Mouse (Mus musculus): ENCODE data around the gene Pnpla1. TPM values are rescaled to one million over a fixed set of nuclear protein-coding genes. Genes with fewer than 3 reads are reported as not detected.
A peak's percentile ranks its signal among the peaks of the same experiment; 100 is the strongest.

Pnpla1 gene
- polyA plus RNA-seq, 1 experiment from 2014 or later = 12.7 TPM

DNA sequence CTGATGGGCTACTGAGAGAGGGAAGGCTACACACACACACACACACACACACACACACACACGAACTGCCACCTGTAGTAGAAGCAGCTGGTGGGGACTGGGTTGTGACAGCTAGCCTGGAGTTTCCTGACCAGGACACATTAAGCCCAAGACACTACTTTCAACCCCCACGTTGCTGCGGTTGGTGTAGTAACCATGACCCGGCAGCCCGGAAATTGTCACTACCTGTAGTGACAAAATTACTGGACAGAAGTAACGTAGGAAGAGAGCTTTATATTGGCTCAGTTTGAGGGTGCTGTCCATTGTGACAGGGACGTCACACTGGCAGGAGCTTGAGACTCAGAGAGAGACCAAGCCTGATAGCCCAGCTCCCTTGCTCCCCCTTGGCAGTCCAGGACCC is 14.1 kb downstream of the Pnpla1 start:
- WGBS = 77% methylated on average over 7 of the region's 7 CpGs
- Histone ChIP-seq H3K9ac (ENCODE audit: low read length) (no peak overlapping the region), H3K4me1 (replicated peaks; ENCODE audit: control insufficient read depth, insufficient read depth) (no peaks in the 10 kb centered on the region), H3K4me2 (replicated peaks; ENCODE audit: low read depth) (no peak overlapping the region), H3K27me3 (ENCODE audit: control insufficient read depth, insufficient read depth, low read length) (no peaks in the 10 kb centered on the region), H3K4me3 (ENCODE audit: low read depth, low read length) (no peak overlapping the region), H3K9me3 (ENCODE audit: control insufficient read depth, low read length) (no peaks in the 10 kb centered on the region), H3K27ac (replicated peaks) (no peak overlapping the region), H3K36me3 (ENCODE audit: control insufficient read depth, insufficient read depth, low read length) (no peaks in the 10 kb centered on the region)
- DNase-seq (ENCODE audit: low spot score) (no peak), ATAC-seq (ENCODE audit: low FRiP score, low TSS enrichment) (no peak)
- TF ChIP-seq EP300 (optimal IDR thresholded peaks at IDR 0.05) (no peak), CTCF (IDR thresholded peaks at IDR 0.05; ENCODE audit: low read depth) (no peak)

DNA sequence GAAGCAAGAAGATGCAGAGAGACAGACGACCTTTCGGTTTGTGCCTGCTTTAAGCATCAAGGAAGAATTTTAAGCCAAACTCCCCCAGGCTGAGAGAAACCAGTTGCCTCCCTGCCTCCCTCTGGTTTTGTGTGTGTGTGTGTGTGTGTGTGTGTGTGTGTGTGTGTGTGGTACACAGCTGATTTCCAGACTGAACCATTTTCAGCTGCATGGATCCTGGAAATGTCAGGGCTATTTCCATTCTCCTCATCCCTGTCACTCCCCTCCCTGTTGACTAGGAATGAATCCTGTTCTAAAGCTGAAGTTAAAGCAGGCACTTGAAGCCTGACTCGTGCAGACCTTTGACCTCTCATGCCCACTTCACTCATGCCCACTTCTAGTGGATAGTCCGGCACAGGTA is 16.0 kb downstream of the Pnpla1 start:
- no peak for ATAC-seq (ENCODE audit: low FRiP score, low TSS enrichment)
- no peak overlapping the region for H3K4me2 ChIP-seq (replicated peaks; ENCODE audit: low read depth)
- no peak overlapping the region for H3K27ac ChIP-seq (replicated peaks)
- no peaks in the 10 kb centered on the region for H3K27me3 ChIP-seq (ENCODE audit: control insufficient read depth, insufficient read depth, low read length)
- no peaks in the 10 kb centered on the region for H3K9me3 ChIP-seq (ENCODE audit: control insufficient read depth, low read length)
- H3K4me1 ChIP-seq (replicated peaks; ENCODE audit: control insufficient read depth, insufficient read depth) = no peaks in the 10 kb centered on the region
- no peak for TF ChIP-seq CTCF (IDR thresholded peaks at IDR 0.05; ENCODE audit: low read depth)
- TF ChIP-seq EP300 (optimal IDR thresholded peaks at IDR 0.05) = no peak
- no peak for DNase-seq (ENCODE audit: low spot score)
- 88% methylated on average over 4 of the region's 4 CpGs for WGBS
- no peak overlapping the region for H3K4me3 ChIP-seq (ENCODE audit: low read depth, low read length)
- H3K36me3 ChIP-seq (ENCODE audit: control insufficient read depth, insufficient read depth, low read length) = no peaks in the 10 kb centered on the region
- no peak overlapping the region for H3K9ac ChIP-seq (ENCODE audit: low read length)

DNA sequence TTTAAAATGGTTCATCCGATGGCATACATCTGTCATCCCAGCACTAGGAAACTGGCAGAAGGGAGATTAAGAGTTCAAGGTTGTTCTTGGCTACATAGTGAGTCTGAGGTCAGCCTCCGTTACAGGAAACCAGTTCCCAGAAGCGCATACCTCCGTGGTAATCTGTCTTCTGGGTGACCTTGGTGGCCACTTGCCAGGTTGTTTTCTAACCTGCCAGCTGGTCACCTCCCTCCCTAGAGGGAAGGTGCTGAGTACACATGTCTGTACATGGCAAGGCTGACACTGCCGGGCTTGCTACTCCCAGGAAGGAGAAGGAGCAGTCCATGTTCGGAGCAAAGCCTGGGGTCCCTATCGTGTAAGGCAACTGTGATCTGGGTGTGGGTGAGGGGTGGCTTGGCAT is 16.6 kb downstream of the Pnpla1 start:
- DNase-seq (ENCODE audit: low spot score) (peak; percentile 79), ATAC-seq (ENCODE audit: low FRiP score, low TSS enrichment) (peak; percentile 74)
- no peaks in the 10 kb centered on the region for H3K27me3 ChIP-seq (ENCODE audit: control insufficient read depth, insufficient read depth, low read length)
- 33% methylated on average over 7 of the region's 7 CpGs for WGBS
- H3K4me2 ChIP-seq (replicated peaks; ENCODE audit: low read depth) = no peak overlapping the region
- H3K36me3 ChIP-seq (ENCODE audit: control insufficient read depth, insufficient read depth, low read length) = no peaks in the 10 kb centered on the region
- no peaks in the 10 kb centered on the region for H3K4me1 ChIP-seq (replicated peaks; ENCODE audit: control insufficient read depth, insufficient read depth)
- no peaks in the 10 kb centered on the region for H3K9me3 ChIP-seq (ENCODE audit: control insufficient read depth, low read length)
- peak overlapping the region; percentile 18; the same call in 1 of the 2 replicates for H3K27ac ChIP-seq (replicated peaks)
- TF ChIP-seq EP300 (optimal IDR thresholded peaks at IDR 0.05) = no peak
- TF ChIP-seq CTCF (IDR thresholded peaks at IDR 0.05; ENCODE audit: low read depth) = no peak
- no peak overlapping the region for H3K4me3 ChIP-seq (ENCODE audit: low read depth, low read length)
- no peak overlapping the region for H3K9ac ChIP-seq (ENCODE audit: low read length)

DNA sequence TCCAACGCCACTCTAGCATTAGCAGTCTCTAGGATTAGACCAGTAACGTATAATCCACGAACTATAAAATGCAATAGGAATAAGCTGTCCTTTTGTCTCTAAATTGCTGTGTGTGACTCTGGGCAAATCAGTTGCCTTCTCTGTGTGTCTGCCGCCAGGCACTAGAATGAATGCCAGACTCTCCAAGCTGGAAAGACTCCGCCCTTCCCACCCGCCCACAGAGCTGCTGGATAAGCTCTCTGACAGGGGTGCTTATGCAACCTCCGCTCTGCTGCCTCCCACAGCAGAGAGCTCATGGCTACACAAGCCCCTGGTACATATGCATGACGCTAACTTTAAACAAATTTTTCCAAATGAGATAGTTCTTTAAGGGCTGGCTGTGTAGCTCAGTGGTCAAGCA is 17.1 kb downstream of the Pnpla1 start:
- Histone ChIP-seq H3K9ac (ENCODE audit: low read length) (no peak overlapping the region), H3K4me1 (replicated peaks; ENCODE audit: control insufficient read depth, insufficient read depth) (0 out of 2 replicates have a peak, but pooled peaks cover 3% of the 10 kb centered on the region), H3K4me2 (replicated peaks; ENCODE audit: low read depth) (no peak overlapping the region), H3K27ac (replicated peaks) (peak overlapping the region; percentile 18; the same call in 1 of the 2 replicates), H3K9me3 (ENCODE audit: control insufficient read depth, low read length) (no peaks in the 10 kb centered on the region), H3K4me3 (ENCODE audit: low read depth, low read length) (no peak overlapping the region), H3K36me3 (ENCODE audit: control insufficient read depth, insufficient read depth, low read length) (no peaks in the 10 kb centered on the region), H3K27me3 (ENCODE audit: control insufficient read depth, insufficient read depth, low read length) (no peaks in the 10 kb centered on the region)
- peak; percentile 72 for ATAC-seq (ENCODE audit: low FRiP score, low TSS enrichment)
- 32% methylated on average over 8 of the region's 8 CpGs for whole genome bisulfite sequencing
- peak; percentile 83 for DNase-seq (ENCODE audit: low spot score)
- TF ChIP-seq CTCF (IDR thresholded peaks at IDR 0.05; ENCODE audit: low read depth) (peak; percentile 27), EP300 (optimal IDR thresholded peaks at IDR 0.05) (no peak)

DNA sequence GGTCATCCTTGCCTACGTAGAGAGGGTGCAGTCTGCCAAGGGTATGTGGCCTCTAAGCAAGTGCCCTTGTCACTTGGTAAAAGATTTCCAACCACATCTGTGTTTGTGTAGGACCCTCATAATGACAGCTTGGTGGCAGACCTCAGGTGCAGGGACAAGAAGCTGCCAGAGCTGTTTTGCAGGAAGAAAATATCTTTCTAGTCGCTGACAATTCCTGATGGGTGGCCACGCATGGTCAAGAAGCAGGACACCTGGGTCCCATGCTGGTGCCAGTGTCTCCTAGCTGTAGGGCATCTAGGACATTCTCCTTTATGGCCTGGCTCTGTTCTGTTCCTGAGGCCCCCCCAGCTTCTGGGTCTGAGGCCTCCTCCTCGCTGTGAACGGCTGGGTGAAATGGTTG is 18.1 kb downstream of the Pnpla1 start:
- H3K27me3 ChIP-seq (ENCODE audit: control insufficient read depth, insufficient read depth, low read length) = no peaks in the 10 kb centered on the region
- H3K4me2 ChIP-seq (replicated peaks; ENCODE audit: low read depth) = no peak overlapping the region
- 0 out of 2 replicates have a peak, but pooled peaks cover 3% of the 10 kb centered on the region for H3K4me1 ChIP-seq (replicated peaks; ENCODE audit: control insufficient read depth, insufficient read depth)
- no peak for DNase-seq (ENCODE audit: low spot score)
- no peaks in the 10 kb centered on the region for H3K9me3 ChIP-seq (ENCODE audit: control insufficient read depth, low read length)
- 68% methylated on average over 5 of the region's 5 CpGs for WGBS
- H3K9ac ChIP-seq (ENCODE audit: low read length) = no peak overlapping the region
- H3K27ac ChIP-seq (replicated peaks) = no peak overlapping the region
- H3K4me3 ChIP-seq (ENCODE audit: low read depth, low read length) = no peak overlapping the region
- no peak for TF ChIP-seq CTCF (IDR thresholded peaks at IDR 0.05; ENCODE audit: low read depth)
- TF ChIP-seq EP300 (optimal IDR thresholded peaks at IDR 0.05) = no peak
- no peaks in the 10 kb centered on the region for H3K36me3 ChIP-seq (ENCODE audit: control insufficient read depth, insufficient read depth, low read length)
- no peak for ATAC-seq (ENCODE audit: low FRiP score, low TSS enrichment)

DNA sequence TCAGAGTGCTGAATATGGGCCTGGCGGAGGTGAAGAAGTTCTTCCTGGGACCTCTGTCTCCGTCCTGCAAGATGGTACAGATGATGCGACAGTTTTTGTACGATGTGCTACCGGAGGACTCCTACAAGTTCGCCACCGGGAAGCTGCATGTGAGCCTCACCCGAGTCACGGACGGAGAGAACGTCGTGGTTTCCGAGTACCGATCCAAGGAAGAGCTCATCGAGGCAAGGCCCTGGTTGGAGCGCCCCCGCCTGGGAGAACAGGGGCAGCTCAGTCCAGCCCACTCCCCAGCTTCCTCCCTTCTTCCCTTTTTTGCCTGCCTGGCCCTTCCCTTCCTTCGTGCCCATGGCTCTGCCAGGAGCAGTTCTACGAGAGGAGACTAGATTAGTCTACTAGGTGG is 18.6 kb downstream of the Pnpla1 start:
- WGBS = 24% methylated on average over 19 of the region's 19 CpGs
- no peaks in the 10 kb centered on the region for H3K27me3 ChIP-seq (ENCODE audit: control insufficient read depth, insufficient read depth, low read length)
- H3K4me1 ChIP-seq (replicated peaks; ENCODE audit: control insufficient read depth, insufficient read depth) = 0 out of 2 replicates have a peak, but pooled peaks cover 3% of the 10 kb centered on the region
- DNase-seq (ENCODE audit: low spot score) = peak; percentile 55
- H3K9me3 ChIP-seq (ENCODE audit: control insufficient read depth, low read length) = no peaks in the 10 kb centered on the region
- no peak for TF ChIP-seq EP300 (optimal IDR thresholded peaks at IDR 0.05)
- TF ChIP-seq CTCF (IDR thresholded peaks at IDR 0.05; ENCODE audit: low read depth) = peak; percentile 69
- H3K9ac ChIP-seq (ENCODE audit: low read length) = no peak overlapping the region
- H3K27ac ChIP-seq (replicated peaks) = no peak overlapping the region
- no peaks in the 10 kb centered on the region for H3K36me3 ChIP-seq (ENCODE audit: control insufficient read depth, insufficient read depth, low read length)
- ATAC-seq (ENCODE audit: low FRiP score, low TSS enrichment) = no peak
- no peak overlapping the region for H3K4me2 ChIP-seq (replicated peaks; ENCODE audit: low read depth)
- no peak overlapping the region for H3K4me3 ChIP-seq (ENCODE audit: low read depth, low read length)

Measured in stomach, postnatal 0 days (tissue).